Mouse (Mus musculus) intestine, postnatal 0 days (tissue): ENCODE measurements around the gene Wnt9b. TPM values are rescaled to one million over a fixed set of nuclear protein-coding genes. Genes with fewer than 3 reads are reported as not detected.
"Not testable (repeated sequence)": the region's sequence is repeated elsewhere in the genome, so short reads cannot be mapped to it uniquely, and the experiment has no call there.

ENCODE experiments used
- ATAC-seq: fragments of 200-750 bp; cut with Nextera tagmentation; 2 replicates; pipeline ENCODE4 v1.8.0; 2017; ENCODE audit warnings: mild to moderate bottlenecking, moderate TSS enrichment, moderate library complexity
- H3K27ac ChIP-seq: fragments of 300-500 bp; sonication (generic); 2 replicates; pipeline ENCODE4 v1.5.1; 2014; ENCODE audit warnings: mild to moderate bottlenecking, low read depth, low read length, moderate library complexity
- H3K27me3 ChIP-seq: fragments of 300-500 bp; sonication (generic); replicated peaks from 2 replicates; pipeline ENCODE4 v1.6.1; 2014; ENCODE audit warnings: low read length, mixed read lengths; ENCODE audit not compliant: control insufficient read depth, insufficient read depth
- H3K36me3 ChIP-seq: fragments of 300-500 bp; sonication (generic); 2 replicates; pipeline ENCODE4 v1.6.1; 2014; ENCODE audit warnings: mild to moderate bottlenecking, moderate library complexity; ENCODE audit not compliant: control insufficient read depth, insufficient read depth
- H3K4me1 ChIP-seq: fragments of 300-500 bp; sonication (generic); replicated peaks from 2 replicates; pipeline ENCODE4 v1.6.1; 2014; ENCODE audit warnings: antibody characterized with exemption, low read length, mixed read lengths; ENCODE audit not compliant: control insufficient read depth, insufficient read depth
- H3K4me2 ChIP-seq: fragments of 300-500 bp; sonication (generic); replicated peaks from 2 replicates; pipeline ENCODE4 v1.6.1; 2014; ENCODE audit warnings: low read depth, mild to moderate bottlenecking, moderate library complexity
- H3K4me3 ChIP-seq: fragments of 300-500 bp; sonication (generic); 2 replicates; pipeline ENCODE4 v1.5.1; 2014; ENCODE audit warnings: low read depth, low read length
- H3K9ac ChIP-seq: fragments of 300-500 bp; sonication (generic); 2 replicates; pipeline ENCODE4 v1.6.1; 2014; ENCODE audit warnings: mild to moderate bottlenecking, low read depth, low read length
- H3K9me3 ChIP-seq: fragments of 300-500 bp; sonication (generic); 2 replicates; pipeline ENCODE4 v1.6.1; 2016; ENCODE audit warnings: mixed run types; ENCODE audit not compliant: control insufficient read depth
- CTCF ChIP-seq: sonication (generic); IDR thresholded peaks from 2 replicates; pipeline ENCODE4 v1.5.1; 2016; ENCODE audit warnings: low read depth, mild to moderate bottlenecking, control low read depth, antibody characterized with exemption, moderate library complexity
- WGBS: fragments of 180-500 bp; shearing (Covaris S2); extraction: QIAGEN DNeasy Blood & Tissue Kit; methylation state at CpG from one replicate; pipeline ENCODE4 v1.1.7; 2014; 5-methylcytosine and 5-hydroxymethylcytosine counted together
- polyA plus RNA-seq: library from polyadenylated mRNA; unstranded; fragments of >200 nt; fragmentation: Nextera tagmentation; extraction: Ambion mirVana; gene quantifications from 2 replicates; pipeline ENCODE4 v1.2.1, GENCODE M21; 2015

Gene Wnt9b
- polyA plus RNA-seq, 1 experiment from 2014 or later = 0.09 TPM

- H3K4me3 ChIP-seq = peak overlapping the region; percentile 36
- no peaks in the 10 kb centered on the region for H3K36me3 ChIP-seq
- H3K9me3 ChIP-seq = no peaks in the 10 kb centered on the region
- peaks cover 88% of the 10 kb centered on the region for H3K27me3 ChIP-seq
- no peak for TF ChIP-seq CTCF
- 2% methylated on average over 23 of the region's 23 CpGs for WGBS
- H3K27ac ChIP-seq = no peak overlapping the region
- no peaks in the 10 kb centered on the region for H3K4me1 ChIP-seq
- peak overlapping the region; percentile 67 for H3K4me2 ChIP-seq
- no peak overlapping the region for H3K9ac ChIP-seq
- no peak for ATAC-seq
Observed at GRCm38 (mm10) chr11:103772505-103773386, 23.1 kb upstream of the Wnt9b start.

- no peak overlapping the region for H3K4me3 ChIP-seq
- no peaks in the 10 kb centered on the region for H3K4me1 ChIP-seq
- ATAC-seq = no peak
- H3K27ac ChIP-seq = no peak overlapping the region
- H3K9me3 ChIP-seq = no peaks in the 10 kb centered on the region
- no peak overlapping the region for H3K9ac ChIP-seq
- no peaks in the 10 kb centered on the region for H3K36me3 ChIP-seq
- H3K27me3 ChIP-seq = peaks cover 78% of the 10 kb centered on the region
- WGBS = 3% methylated on average over 19 of the region's 19 CpGs
- TF ChIP-seq CTCF = no peak
- H3K4me2 ChIP-seq = no peak overlapping the region
Observed at GRCm38 (mm10) chr11:103771160-103771817, 21.7 kb upstream of the Wnt9b start.

- Histone ChIP-seq H3K4me2 (no peak overlapping the region), H3K4me3 (no peak overlapping the region), H3K9ac (no peak overlapping the region), H3K36me3 (no peaks in the 10 kb centered on the region), H3K4me1 (no peaks in the 10 kb centered on the region), H3K27ac (no peak overlapping the region), H3K9me3 (no peaks in the 10 kb centered on the region), H3K27me3 (peaks cover 22% of the 10 kb centered on the region)
- no peak for ATAC-seq
- TF ChIP-seq CTCF = no peak
- WGBS = 34% methylated on average over 6 of the region's 6 CpGs
Observed at GRCm38 (mm10) chr11:103765556-103766011, 16.0 kb upstream of the Wnt9b start.

- no peak overlapping the region for H3K9ac ChIP-seq
- peaks cover 12% of the 10 kb centered on the region; the same call in 1 of the 2 replicates for H3K27me3 ChIP-seq
- no peak overlapping the region for H3K27ac ChIP-seq
- 70% methylated on average over 6 of the region's 6 CpGs for WGBS
- TF ChIP-seq CTCF = no peak
- no peaks in the 10 kb centered on the region for H3K9me3 ChIP-seq
- no peaks in the 10 kb centered on the region for H3K4me1 ChIP-seq
- no peak overlapping the region for H3K4me2 ChIP-seq
- no peaks in the 10 kb centered on the region for H3K36me3 ChIP-seq
- no peak for ATAC-seq
- H3K4me3 ChIP-seq = no peak overlapping the region
Observed at GRCm38 (mm10) chr11:103764601-103765000, 15.0 kb upstream of the Wnt9b start.

- WGBS = 9% methylated on average over 10 of the region's 10 CpGs
Observed at GRCm38 (mm10) chr11:103763410-103764163, 14.0 kb upstream of the Wnt9b start.

GRCm38 (mm10) chr11:103760891-103761290, 11.3 kb upstream of the Wnt9b start:
- H3K9ac ChIP-seq, H3K4me1 ChIP-seq, H3K4me2 ChIP-seq, H3K27ac ChIP-seq, H3K4me3 ChIP-seq, H3K9me3 ChIP-seq, ATAC-seq, H3K36me3 ChIP-seq, H3K27me3 ChIP-seq: not testable (repeated sequence)
- TF ChIP-seq CTCF = 0 out of 2 replicates have a peak, but pooled peaks have one; percentile 30
- 91% methylated on average over 5 of the region's 5 CpGs for WGBS

More at GRCm38 (mm10) chr11:103763410-103764163, 14.0 kb upstream of the Wnt9b start:
- no peak overlapping the region for H3K4me3 ChIP-seq
- H3K9ac ChIP-seq = no peak overlapping the region
- peak; percentile 91 for TF ChIP-seq CTCF
- H3K4me2 ChIP-seq = peak overlapping the region; percentile 51
- no peaks in the 10 kb centered on the region for H3K9me3 ChIP-seq
- peak; percentile 89 for ATAC-seq
- H3K36me3 ChIP-seq = no peaks in the 10 kb centered on the region
- H3K27ac ChIP-seq = 0 out of 2 replicates have a peak overlapping the region, but pooled peaks have one; percentile 23
- peaks cover 3% of the 10 kb centered on the region; the same call in 1 of the 2 replicates for H3K27me3 ChIP-seq
- no peaks in the 10 kb centered on the region for H3K4me1 ChIP-seq
